In the genomic region with DNA sequence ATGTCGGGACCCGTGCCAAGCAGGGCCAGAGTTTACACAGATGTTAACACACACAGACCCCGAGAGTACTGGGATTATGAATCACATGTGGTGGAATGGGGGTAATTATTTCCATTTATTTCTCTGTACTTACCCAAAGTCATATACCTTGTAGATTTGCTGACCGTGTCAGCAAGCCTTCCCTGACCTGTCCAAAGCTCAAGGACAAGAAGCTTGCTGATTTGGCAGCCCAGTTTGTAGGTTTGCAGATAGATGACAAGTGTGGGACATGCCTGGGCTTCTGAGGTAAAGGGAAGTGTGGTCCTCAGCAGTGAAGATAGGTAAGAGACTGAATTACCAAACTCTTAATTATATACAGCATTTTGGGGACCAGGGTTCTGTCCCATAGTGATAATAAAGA, we compare ENCODE assay signal across 16 mouse cellular contexts.
"Had no signal": no experiment of that assay in that cellular context is flagged by ENCODE, and none has a peak within 500 bp of the region (broad histone marks: within the 10 kb centered on the region; RNA-seq: fewer than 3 reads in every experiment).

No protein-coding gene starts in this region.

- H3K9ac ChIP-seq: lung, embryonic 15.5 days; midbrain, embryonic 13.5 days; midbrain, embryonic 15.5 days; neural tube, embryonic 12.5 days had no signal

- DNase-seq: lung, adult 2 months; lung, postnatal 14 days; lung, postnatal 36 days; right cerebral cortex, postnatal 14 days; spleen, adult 18-20 months; thymus, adult 18-20 months; thymus, postnatal 14 days; thymus, postnatal 36 days had no signal

- H3K27ac ChIP-seq: lung, embryonic 15.5 days; macrophage; midbrain, embryonic 13.5 days; midbrain, embryonic 15.5 days; neural tube, embryonic 12.5 days had no signal

- H3K4me3 ChIP-seq: lung, embryonic 15.5 days; megakaryocyte, embryonic 14.5 days; midbrain, embryonic 13.5 days; midbrain, embryonic 15.5 days; neural tube, embryonic 12.5 days had no signal

- ATAC-seq: lung, postnatal 0 days; midbrain, embryonic 13.5 days; midbrain, embryonic 15.5 days had no signal

- H3K9me3 ChIP-seq: lung, embryonic 15.5 days; megakaryocyte, embryonic 14.5 days; midbrain, embryonic 13.5 days; midbrain, embryonic 15.5 days; neural tube, embryonic 12.5 days had no signal

- H3K4me1 ChIP-seq: lung, embryonic 15.5 days; midbrain, embryonic 13.5 days; midbrain, embryonic 15.5 days; neural tube, embryonic 12.5 days had no signal

- H3K27me3 ChIP-seq: lung, embryonic 15.5 days; megakaryocyte, embryonic 14.5 days; midbrain, embryonic 13.5 days; midbrain, embryonic 15.5 days; neural tube, embryonic 12.5 days had no signal

- H3K4me2 ChIP-seq: lung, embryonic 15.5 days; midbrain, embryonic 11.5 days; midbrain, embryonic 13.5 days; midbrain, embryonic 15.5 days; neural tube, embryonic 12.5 days had no signal
